Mouse (Mus musculus) bone marrow macrophage, adult 2 months (primary cell): ENCODE data around the gene Adipor2.

Source experiments
- CTCF ChIP-seq: IDR thresholded peaks from 2 replicates; pipeline ENCODE4 v1.5.1; 2012; ENCODE audit warnings: low read depth, mild to moderate bottlenecking, low read length, moderate library complexity
- POLR2A ChIP-seq: IDR thresholded peaks from 2 replicates; pipeline ENCODE4 v1.6.1; 2012; ENCODE audit warnings: mild to moderate bottlenecking, low read depth, low read length, borderline replicate concordance

DNA sequence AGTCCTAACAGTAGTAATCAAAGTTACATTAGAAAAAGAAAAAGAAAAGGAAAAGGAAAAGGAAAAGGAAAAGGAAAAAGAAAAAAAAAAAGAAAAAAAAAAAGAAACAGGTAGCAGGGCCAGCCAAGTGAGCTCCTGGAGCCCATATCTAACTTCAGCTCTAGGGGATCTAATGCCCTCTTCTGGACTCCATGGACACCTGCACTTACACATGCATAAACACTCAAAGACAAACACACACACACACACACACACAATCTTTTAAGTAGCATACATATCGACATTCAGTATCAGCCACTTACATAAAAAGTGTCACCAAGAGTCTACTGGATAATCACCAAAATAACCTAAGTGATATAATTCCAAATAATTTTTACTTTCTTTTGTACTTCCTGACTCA lies 31.8 kb downstream of the Adipor2 start:
- no peak for TF ChIP-seq POLR2A
- no peak for TF ChIP-seq CTCF
